Mouse (Mus musculus) urinary bladder, postnatal 14 days (tissue): ENCODE data around the gene Loxl1.

Experiments
- DNase-seq: peaks from one replicate; pipeline ENCODE4 v3.0.0; 2021; ENCODE audit warnings: low spot score

The Loxl1 gene

DNA sequence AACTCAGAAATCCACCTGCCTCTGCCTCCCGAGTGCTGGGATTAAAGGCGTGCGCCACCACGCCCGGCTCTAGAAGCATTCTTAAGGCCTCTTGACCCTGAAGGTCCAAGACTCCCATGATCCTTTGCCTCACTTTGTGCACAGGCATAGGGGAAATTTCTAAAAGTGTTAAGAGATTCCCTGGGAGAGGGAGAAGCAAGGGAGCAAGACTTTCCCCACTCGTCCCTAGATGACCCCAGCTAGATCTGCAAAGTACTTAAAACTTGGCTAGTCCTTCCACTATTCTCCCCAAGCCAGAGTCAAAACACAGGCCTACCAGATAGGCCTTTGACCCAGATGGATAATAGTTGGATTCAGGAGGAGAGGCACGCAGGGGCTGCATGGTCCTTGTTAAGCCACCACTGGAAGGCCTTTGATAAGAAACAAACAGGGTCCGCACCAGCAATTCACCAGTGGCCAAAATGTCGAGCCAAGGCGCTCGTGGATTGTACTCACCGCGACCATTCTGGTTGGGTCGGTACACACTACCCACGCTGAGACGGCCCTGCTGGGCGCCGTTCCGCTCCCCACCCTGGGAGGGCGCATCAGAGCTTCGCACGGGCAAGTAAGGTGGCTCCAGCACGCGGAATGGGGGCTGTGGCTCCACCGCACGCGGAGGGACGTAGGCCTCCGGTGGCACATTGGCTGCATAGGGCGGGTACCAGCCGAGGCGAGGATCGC, 1.6 kb downstream of the Loxl1 start:
- peak; percentile 57 for DNase-seq

DNA sequence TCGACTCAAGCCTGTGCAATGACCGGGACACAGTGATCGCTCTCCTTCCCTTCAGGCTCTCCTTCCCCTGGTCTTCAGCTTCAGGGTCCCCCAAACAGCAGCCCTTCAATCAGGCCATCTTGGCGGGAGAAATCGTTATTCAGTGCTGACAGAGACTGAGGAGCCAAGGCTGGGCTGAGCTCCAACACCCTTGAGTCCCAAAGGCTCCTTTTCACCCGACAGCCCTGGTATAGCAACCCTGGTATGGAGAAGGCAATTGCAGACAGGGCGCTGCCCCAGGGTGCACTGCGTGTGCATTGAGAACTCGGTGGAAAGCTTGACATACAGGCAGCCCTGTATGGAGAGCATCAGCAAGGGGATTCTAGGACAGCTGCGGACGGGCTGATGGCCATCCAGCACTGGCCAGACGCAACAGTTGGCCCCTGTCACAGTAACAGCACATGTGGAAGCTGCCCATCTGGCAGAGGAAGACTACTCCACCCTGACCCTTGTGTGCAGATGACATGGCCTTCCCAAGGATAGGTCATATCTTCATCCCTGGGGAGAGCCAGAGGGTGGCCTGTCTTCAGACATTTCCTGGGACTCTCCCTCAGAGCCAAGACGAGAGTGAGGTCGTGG, 2.8 kb downstream of the Loxl1 start:
- peak; percentile 57 for DNase-seq

DNA sequence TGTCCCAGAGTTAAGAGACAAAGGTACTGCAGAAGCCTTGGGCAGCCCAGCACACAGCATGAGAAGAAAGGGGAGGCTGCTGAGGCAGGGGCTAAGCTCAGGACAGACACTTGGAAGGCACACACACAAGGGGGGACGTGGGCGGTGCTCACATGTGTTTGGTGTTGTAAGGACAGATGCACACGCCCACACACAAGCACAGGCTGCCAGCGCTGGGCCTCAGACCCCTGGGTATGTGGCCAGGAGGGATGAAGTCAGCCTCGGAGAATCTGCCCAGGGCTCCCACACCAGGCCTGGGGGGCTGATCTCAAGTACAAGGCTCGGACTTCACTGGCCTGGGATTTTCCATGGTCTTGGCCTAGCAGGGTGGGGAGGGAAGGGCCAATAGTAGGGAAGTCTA, 4.6 kb downstream of the Loxl1 start:
- peak; percentile 68 for DNase-seq

DNA sequence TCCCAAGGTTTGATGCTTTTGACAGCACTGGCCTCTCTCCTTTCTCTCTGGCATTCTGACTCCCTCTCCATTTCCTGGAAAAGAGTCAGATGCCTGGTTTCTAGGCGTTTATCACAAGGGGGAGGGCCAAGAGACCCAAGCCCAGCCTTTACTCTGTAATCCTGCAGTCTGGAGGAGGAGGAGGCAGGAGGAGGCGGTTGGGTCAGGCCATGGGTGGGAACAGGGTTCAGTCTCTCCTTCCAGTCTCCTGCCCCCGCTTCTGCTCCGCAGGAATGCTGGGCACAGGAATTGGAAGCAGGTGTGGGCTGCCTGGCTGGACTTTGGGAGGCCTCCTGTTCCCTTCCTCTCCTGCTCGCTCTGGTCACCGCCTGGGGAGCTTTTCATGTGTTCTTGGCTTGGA, 7.3 kb downstream of the Loxl1 start:
- DNase-seq = peak; percentile 53

DNA sequence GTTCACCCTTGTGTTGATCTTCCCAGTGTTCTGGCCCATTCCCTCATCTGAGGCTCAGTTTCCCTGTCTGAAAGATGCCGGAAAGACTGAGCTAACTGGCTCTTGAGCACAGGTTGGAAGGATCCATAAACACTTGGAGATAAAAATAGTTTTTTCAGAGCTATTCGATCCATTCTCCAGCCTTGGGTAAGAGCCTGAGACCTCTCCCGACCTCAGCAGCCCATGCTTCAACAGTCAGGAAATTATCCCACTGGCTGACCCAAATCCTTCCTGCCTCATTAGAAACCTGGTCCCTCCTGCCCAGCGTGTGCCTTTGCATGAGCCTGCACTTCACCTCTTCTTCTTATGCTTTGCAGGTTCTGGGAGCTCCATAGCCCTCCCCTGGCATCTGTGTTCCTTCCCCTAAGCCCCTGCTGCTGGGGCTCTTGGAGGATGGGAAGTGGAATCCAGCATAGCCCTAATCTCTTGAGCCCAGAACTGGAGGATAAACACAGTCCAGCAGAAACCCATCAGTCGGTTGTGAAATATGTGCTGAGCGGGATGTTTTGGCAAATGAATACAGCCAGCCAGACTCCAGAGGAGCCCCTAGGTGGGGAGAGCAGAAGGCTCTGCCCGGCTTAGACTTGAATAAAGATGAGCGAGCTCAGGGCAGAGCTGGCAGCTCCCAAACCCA, 9.3 kb downstream of the Loxl1 start:
- peak; percentile 44 for DNase-seq

DNA sequence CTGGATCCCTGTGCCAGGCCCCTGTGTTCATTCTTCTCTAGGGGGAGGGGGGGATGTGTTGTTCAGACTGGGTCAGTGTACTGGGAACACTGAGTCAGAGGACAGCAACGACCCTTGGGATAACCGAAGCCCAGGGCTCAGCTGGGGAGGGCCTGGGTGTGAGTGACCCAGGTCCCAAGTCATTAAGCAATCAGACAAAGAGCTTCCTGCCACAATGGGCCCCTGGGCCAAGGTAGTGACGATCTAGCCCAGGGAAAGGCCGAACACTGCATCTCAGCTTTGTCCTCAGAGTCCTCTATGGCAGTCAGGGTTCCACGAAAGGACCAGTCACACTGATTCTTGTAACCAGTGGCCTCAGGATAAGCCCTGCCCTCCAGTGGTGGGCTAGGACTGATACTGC, 9.9 kb downstream of the Loxl1 start:
- DNase-seq = no peak

DNA sequence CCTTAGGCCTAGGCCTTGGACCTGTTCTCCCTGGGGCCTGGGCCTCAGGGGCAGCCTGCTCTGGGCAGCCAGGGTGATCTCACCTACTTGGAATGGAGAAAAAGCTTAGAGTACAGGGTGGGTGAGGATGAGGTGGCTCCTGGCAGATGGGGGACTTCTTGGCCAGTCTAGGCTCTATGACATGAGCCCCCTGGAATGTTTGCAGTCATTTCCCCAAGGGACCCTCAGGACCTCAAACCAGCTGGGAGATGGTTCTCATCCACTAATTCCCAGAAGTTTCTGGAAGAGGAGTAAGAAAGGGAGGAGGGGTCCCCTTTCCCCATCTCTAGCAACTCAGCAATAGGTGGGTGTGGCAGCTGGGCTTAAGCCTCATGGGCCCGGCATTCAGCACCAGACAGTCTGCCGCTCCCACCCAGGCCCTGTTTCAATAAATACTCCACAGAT, 13.6 kb downstream of the Loxl1 start:
- DNase-seq = no peak

DNA sequence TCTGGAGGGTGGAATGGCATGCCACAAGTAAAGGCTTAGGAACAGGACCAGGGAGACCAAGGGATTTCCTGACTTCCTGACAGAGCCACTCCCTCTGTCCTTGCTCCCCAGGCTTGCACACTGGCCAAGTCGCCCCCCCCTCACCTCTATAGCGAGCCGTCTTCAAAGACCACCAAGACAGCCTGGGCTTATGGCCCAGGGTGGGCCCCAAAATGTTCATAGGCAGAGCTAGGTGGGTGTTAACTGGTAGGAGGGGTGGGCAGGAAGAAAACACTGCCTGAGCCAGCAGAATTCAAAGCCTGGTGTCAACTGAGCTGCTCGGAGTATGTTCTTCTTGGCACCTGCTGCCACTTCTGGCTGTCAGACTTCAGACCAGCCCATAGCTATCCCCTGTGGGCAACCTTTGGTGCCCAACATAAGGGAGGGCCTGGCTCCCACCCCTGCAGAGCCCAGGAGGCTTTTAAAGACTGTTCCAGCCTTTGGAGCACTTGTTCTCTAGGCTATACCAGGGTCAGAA, 15.0 kb downstream of the Loxl1 start:
- no peak for DNase-seq

DNA sequence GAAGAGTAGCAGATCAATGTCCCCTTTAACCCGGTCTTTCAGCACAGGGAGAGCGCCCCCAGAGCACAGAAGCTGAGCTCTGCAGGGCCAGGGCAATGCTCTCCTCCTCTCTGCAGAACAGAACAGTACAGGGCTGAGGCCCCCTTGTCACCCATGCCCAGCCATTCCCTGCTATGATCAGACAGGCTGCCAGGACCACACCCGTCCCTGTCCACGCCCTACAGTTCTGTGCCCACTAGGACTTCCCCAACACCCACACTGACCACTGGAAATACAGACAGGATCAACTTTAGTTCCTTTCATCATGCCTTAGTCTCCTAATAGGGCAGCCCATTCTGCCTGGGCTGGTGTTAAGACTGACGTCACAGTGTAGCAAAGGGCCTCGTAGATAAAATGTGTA, 15.9 kb downstream of the Loxl1 start:
- no peak for DNase-seq

DNA sequence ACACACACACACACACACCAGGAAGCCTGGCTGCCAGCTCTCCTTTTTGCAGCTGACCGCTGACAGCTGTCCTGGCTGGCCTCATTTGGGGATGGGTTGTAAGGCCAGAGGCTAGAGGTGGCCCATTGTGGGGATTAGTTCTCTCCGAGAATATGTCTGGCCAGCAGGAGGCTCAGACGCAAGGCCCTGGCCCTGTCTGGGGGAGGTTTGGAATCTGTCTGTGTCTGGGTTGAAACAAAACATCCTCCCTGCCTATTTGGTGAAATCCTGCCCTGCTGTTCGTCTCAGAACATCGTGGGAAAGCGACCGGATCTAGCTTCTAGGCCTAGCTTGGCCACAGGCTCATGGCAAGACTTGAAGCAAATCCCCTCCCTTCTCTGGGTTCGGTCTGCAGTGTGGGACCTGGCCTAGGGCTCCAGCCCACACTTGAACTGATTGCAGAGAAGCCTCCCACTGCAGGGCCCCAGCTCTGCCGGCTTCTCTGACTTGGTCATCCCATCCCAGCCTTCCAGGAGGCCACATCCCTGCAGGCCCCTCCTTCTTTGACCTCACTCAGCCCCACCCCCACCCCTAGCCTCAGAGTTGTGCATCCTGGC, 17.1 kb downstream of the Loxl1 start:
- DNase-seq = peak; percentile 69

DNA sequence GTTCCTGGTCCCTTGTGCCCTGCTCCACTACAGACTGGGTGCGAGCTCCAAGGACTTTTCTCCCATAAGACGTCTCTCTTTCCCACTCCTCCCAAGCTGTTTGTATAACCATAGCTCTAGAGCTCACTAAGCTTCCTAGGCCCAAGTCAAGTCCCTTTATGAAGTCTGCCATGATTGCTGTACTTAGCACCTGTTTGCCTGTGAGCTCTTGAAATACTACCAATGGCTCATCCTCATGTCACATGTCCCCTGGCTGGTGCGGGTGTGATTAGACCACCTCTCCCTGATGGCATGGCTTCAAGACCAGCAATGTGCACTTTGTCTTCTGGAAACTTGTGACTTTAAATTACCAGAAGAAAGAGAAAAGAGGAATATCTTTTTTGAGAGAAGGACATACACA, 17.6 kb downstream of the Loxl1 start:
- DNase-seq = no peak

DNA sequence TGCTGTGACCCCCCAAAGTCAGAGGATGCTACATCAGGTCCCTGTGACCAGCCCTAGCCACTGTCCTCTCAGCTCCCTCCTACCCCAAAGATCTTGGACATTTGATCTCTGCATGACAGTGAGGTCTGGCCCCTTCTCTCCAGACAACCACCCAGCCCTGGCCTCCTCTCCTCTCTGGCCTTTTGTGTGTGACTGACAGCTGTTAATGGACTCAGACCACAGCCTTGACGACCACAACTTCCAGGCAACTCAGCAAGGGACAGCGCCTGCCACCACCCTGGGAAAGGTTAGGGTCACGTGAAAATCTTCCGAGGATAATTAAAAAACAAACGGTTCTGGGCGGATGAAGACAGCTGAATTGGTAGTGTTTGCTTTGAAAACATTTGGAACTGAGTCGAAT, 18.5 kb downstream of the Loxl1 start:
- no peak for DNase-seq

DNA sequence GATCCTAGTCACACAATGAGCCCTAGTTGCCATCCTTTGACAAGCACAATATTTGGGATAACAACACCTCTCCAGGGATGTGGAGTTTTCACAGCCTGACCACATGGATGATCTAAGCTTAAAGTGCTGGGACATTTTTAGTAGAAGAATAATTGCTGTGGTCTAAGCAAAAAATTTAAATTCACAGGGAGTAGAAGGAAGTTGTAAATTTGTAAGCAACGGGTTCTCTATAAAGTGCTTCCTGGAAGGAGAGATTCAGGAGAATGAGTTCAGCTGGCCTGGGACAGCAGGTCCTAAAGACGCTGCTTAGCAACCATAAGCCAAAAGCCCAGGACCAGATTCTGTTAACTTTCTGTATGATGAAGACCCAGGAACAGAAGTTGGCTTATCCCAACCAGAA, 23.1 kb downstream of the Loxl1 start:
- DNase-seq = no peak

DNA sequence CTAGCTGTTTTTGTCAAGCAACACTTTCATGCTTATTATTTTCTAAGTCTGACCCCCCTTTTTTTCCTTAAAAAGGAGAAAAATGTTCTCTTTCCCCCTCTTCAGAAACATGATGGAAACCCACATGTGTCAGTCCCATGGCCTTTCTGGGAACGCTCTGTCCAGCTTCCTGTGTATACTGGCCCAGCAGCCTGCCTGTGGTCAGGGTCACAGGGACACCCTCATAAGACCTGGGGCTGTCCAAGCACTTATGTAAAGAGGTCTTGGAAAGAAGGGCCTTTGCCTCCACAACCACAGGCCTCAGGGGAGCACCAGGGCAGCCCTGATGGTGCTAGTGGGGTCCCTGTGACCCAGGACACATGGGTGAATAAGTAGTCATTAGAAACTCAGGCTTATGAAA, 23.9 kb downstream of the Loxl1 start:
- DNase-seq = no peak

DNA sequence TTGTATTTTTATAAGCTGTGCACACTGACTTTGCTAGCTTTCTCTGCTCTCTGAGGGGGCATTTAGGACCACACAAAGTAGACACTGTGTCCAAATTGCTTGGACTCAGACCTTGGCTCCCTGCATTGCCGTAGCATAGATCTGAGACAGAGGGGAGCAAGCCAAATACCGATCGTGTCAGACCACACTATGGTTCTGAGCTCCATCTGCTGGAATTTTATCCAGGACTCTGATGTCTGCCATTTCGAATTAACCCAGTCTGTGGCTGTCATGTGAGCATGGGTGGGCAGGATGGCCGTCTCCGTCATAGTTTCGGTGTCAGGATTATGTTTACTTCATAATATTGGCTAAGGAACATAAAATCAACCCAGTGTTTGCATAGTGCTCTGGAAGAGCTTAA, 29.6 kb downstream of the Loxl1 start:
- no peak for DNase-seq

DNA sequence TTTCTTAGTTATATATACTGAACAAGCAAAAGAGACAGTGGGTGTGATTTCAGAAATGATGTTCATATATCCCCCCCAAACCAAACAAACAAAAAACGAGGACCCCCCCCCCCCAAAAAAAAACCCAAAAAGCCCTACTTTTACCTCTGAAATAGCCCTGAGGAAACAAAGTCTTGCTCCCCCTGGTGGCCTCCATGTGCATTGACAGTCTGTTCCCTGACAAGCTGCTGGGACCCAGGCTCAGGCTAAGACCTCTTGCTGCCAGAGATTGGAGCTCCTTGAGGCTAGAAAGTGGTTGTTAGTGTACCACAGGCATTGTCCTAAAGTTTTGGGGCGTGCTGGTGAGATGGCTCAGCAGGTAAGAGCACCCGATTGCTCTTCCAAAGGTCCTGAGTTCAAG, 31.4 kb downstream of the Loxl1 start:
- DNase-seq = no peak

DNA sequence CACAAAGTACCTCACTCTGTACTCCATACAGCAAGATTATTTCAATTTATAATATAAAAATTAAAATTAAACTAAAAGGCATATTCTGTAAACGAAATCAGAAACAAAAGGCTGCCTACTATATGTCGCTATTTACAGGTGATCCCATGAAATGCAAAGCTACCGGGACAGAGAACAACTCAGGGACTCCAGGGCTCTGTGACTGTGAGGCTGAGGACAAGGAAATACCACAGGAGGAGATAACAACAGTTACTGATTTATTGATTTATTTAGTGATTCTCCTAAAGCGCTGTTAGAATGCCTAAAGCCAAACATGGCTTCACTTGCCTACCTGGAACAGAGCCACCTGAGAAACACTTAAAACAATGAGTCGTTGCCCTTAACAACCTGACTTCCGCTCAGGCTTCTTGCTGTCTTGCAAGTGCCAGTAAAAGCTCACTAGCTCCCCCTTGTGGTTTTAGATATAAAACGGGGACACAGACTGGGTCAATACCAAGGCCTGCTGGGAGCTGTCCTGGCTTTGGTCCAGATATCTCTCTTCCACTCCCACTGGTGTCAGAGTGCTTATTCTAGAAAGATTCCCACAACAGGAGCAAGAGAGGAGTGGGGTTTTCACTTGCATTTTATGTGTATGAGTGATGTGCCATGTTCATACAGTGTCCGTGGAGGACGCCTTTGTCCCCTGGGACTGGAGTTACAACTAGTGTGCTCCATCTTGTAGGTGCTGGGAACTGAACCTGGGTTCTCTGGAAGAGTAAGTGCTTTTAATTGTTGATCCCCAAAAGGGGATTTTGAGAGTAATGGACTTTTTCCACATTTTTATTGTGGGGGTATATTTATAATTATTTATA, 32.5 kb downstream of the Loxl1 start:
- DNase-seq = peak; percentile 75

DNA sequence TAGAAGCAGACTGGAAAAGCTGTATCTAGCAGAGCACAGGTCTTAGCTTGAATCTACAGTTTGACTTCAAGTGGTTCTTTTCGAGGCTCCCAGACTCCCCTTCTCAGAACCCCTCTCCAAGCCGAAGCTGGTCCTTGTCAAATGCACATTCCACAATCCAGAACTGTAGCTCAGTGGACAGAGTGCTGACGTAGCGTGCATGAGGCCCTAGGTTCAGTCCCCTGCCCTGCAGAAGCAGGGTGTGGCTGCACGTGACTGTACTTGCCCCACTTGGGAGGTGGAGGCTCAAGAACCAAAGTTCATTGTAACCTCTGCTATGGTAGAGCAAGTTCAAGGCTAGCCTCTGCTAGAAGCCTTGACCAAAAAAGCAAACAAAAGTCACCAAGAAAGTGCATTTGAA, 33.2 kb downstream of the Loxl1 start:
- DNase-seq = no peak

DNA sequence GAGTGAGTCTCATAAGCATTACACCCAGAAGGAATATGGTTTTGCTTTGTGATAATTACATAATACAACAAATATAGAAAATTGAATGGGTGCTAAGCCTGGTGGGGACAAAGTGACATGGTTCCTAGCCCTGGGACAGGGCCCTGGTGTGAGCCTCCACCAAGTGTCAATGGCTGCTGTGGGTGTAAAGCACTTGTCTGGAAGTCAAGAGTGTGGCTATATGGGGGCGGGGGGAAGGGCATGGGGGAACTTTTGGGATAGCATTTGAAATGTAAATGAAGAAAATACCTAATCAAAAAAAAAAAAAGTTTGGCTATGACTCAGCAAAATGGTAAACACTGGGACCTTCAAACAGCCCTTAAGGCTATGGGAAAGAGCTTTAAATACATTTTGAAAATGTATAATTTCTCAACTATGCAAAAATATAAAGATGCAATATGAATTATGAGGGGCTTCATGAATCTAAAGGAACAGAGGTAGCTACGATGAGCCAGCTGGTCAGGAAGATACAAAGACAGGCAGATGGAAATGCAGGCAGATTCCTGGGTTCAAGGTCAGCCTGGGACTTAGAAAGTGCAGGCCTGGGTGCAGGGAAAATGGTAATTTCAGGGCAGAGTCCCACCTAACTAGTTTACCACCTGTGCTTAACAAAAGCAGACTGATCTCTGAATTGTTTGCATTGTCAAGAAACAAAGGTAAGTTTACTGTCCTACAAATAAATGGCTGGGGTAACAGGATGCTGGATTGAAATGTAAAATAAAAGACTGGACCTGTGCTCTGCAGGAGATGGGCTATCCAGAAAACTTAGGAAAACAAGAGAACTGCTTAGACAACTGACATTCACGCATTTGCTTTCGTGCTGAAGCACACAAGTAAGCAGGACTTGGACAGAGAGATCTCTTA, 33.9 kb downstream of the Loxl1 start:
- no peak for DNase-seq

DNA sequence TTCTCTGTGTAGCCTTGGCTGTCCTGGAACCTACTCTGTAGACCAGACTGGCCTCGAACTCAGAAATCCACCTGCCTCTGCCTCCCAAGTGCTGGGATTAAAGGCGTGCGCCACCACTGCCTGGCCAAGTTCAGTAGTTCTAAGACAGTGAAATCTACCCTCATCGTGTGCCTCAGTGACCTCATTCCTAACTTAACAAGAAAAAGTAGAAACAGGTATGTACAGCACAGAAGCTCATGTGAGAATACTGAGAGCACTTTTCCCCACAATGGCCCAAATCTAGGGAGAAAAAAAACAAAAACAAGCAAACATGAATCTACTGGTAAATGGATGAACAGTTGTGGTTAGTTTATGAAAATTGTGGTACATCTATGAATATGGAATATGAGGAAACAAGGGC, 34.7 kb downstream of the Loxl1 start:
- DNase-seq = no peak

DNA sequence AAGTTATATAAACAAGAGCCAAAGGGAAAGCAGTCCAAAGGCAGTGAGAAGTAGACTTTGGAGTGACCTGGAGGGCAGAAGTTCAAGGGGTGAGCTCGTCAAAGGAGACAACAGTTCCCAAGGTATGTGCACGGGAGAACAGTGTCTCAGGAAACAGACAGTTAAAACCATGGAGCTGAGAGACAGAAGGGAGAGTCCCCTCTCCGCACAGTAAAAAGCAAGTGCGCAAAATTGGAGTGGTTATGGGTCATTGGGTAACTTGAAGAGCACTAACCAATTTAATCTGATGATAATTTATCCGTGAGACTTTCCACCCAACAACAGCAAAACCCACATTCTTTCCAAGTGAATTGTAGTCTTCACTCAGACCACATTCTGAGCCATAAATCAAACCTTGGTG, 36.6 kb downstream of the Loxl1 start:
- DNase-seq = no peak
